Mouse (Mus musculus) CH12.LX (cell line): ENCODE measurements at regions not wholly inside any gene's neighbourhood (a gene's known extent, or its start where the extent isn't known, plus 50 kb on each side); places are given as distances from the start of the nearest gene placed in this dataset.

Experiments used
- CTCF ChIP-seq, 2 experiments: IDR thresholded peaks in 1 of 2; conservative IDR thresholded peaks in 1 of 2; 2 replicates each; pipeline ENCODE4 v1.5.1; 2011 to 2012; ENCODE audit warnings: low read depth in 2 of 2, low read length in 2 of 2, improper control_type of control experiment in 1 of 2, inconsistent platforms in 1 of 2, mild to moderate bottlenecking in 1 of 2, moderate library complexity in 1 of 2
- ETS1 ChIP-seq: conservative IDR thresholded peaks from 2 replicates; pipeline ENCODE4 v1.6.1; 2012; ENCODE audit warnings: low read depth, mild to moderate bottlenecking, inconsistent platforms, low read length, improper control_type of control experiment, moderate library complexity
- GABPA ChIP-seq: IDR thresholded peaks from 2 replicates; pipeline ENCODE4 v1.6.1; 2012; ENCODE audit warnings: low read depth, low read length, improper control_type of control experiment, inconsistent platforms; ENCODE audit not compliant: insufficient replicate concordance
- NRF1 ChIP-seq: IDR thresholded peaks from 2 replicates; pipeline ENCODE4 v1.6.1; 2014; ENCODE audit warnings: low read depth, mild to moderate bottlenecking, inconsistent platforms, low read length, improper control_type of control experiment, moderate library complexity
- POLR2A ChIP-seq: IDR thresholded peaks from 2 replicates; pipeline ENCODE4 v1.6.1; 2011; ENCODE audit warnings: low read depth, mild to moderate bottlenecking, improper control_type of control experiment, low read length
- POLR2AphosphoS2 ChIP-seq: IDR thresholded peaks from 2 replicates; pipeline ENCODE4 v1.6.1; 2011; ENCODE audit warnings: low read depth, low read length, improper control_type of control experiment
- ZNF384 ChIP-seq: IDR thresholded peaks from 2 replicates; pipeline ENCODE4 v1.6.1; 2012; ENCODE audit warnings: low read depth, low read length, improper control_type of control experiment, inconsistent platforms

- TF ChIP-seq ZNF384: no peak
- TF ChIP-seq POLR2A: no peak
- no peak for TF ChIP-seq POLR2AphosphoS2
- no peak for TF ChIP-seq NRF1
- TF ChIP-seq ETS1: no peak
- no peak for TF ChIP-seq CTCF (conservative IDR thresholded peaks at IDR 0.05 in 1 of 2, IDR thresholded peaks at IDR 0.05 in 1 of 2; ENCODE audit: low read depth in 2 of 2, low read length in 2 of 2)
- TF ChIP-seq GABPA: no peak
These were observed 68.7 kb upstream of the Grin3a start for GRCm38 (mm10) chr4:49914221-49914620.
